Mouse (Mus musculus) E14TG2a.4 (cell line): ENCODE results near the gene Gm10134.

Source experiments
- CTCF ChIP-seq: conservative IDR thresholded peaks from 2 replicates; pipeline ENCODE4 v1.5.1; 2014; ENCODE audit warnings: low read length
- NANOG ChIP-seq: IDR thresholded peaks from 2 replicates; pipeline ENCODE4 v1.6.1; 2014; ENCODE audit warnings: borderline replicate concordance, low read length, mixed read lengths

GRCm38 (mm10) chr2:28504676-28505075 lies 1.2 kb upstream of the Gm10134 start:
- TF ChIP-seq CTCF, result no peak
- no peak for TF ChIP-seq NANOG
